Mouse (Mus musculus): ENCODE measurements around the gene Gtf3c6.

DNA sequence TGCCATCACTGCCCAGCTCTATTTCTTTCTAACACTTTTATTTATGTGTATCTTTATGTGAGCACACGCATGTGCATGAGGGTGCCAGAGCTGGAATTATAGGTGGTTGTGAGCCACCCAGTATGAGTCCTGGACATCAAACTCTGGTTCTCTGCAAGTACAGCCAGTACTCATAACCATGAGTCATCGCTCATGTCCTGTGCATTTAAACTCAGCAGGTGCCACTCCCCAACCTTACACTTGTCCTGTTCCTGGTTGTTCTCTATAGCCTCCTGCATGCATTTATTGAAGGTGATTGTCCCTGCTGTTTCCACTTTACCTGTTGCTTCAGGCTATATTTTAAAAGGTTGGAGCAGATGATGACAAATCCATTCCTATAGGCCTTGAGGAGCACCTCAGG, 23.7 kb upstream of the Gtf3c6 start:
- no peak for TF ChIP-seq GATA1 (IDR thresholded peaks at IDR 0.05; ENCODE audit: borderline replicate concordance, low read length)
- no peak for TF ChIP-seq FLI1 (IDR thresholded peaks at IDR 0.05; ENCODE audit: low read length)
